Mouse (Mus musculus): ENCODE results near the gene Alox12e. TPM values are rescaled to one million over a fixed set of nuclear protein-coding genes. Genes with fewer than 3 reads are reported as not detected.

The Alox12e gene
- polyA plus RNA-seq, 1 experiment from 2014 or later: 0.14 TPM

GRCm38 (mm10) chr11:70285686-70286085 lies 36.7 kb downstream of the Alox12e start:
- H3K4me1 ChIP-seq (ENCODE audit: control insufficient read depth, insufficient read depth, low read length): no peaks in the 10 kb centered on the region
- H3K4me2 ChIP-seq (ENCODE audit: low read depth, low read length): no peak overlapping the region
- H3K9ac ChIP-seq (replicated peaks; ENCODE audit: low read length): no peak overlapping the region
- ATAC-seq (replicated peaks; ENCODE audit: insufficient number of reproducible peaks, low FRiP score, low TSS enrichment, low read depth): no peak
- WGBS: 83% methylated on average over 5 of the region's 5 CpGs
- H3K27ac ChIP-seq (replicated peaks; ENCODE audit: low read depth, low read length): no peak overlapping the region
- DNase-seq (ENCODE audit: low spot score): no peak
- H3K36me3 ChIP-seq (replicated peaks; ENCODE audit: control insufficient read depth, insufficient read depth, low read depth, low read length): no peaks in the 10 kb centered on the region
- H3K27me3 ChIP-seq (ENCODE audit: control insufficient read depth, insufficient read depth, low read length): no peaks in the 10 kb centered on the region
- H3K9me3 ChIP-seq (replicated peaks; ENCODE audit: control insufficient read depth, low read length): no peaks in the 10 kb centered on the region
- H3K4me3 ChIP-seq (ENCODE audit: low read depth, low read length): no peak overlapping the region

GRCm38 (mm10) chr11:70284757-70285156 lies 37.7 kb downstream of the Alox12e start:
- no peaks in the 10 kb centered on the region for H3K27me3 ChIP-seq (ENCODE audit: control insufficient read depth, insufficient read depth, low read length)
- ATAC-seq (replicated peaks; ENCODE audit: insufficient number of reproducible peaks, low FRiP score, low TSS enrichment, low read depth) (no peak), DNase-seq (ENCODE audit: low spot score) (no peak)
- no peak overlapping the region for H3K4me3 ChIP-seq (ENCODE audit: low read depth, low read length)
- H3K9ac ChIP-seq (replicated peaks; ENCODE audit: low read length): no peak overlapping the region
- no peak overlapping the region for H3K4me2 ChIP-seq (ENCODE audit: low read depth, low read length)
- H3K36me3 ChIP-seq (replicated peaks; ENCODE audit: control insufficient read depth, insufficient read depth, low read depth, low read length): no peaks in the 10 kb centered on the region
- H3K27ac ChIP-seq (replicated peaks; ENCODE audit: low read depth, low read length): no peak overlapping the region
- no peaks in the 10 kb centered on the region for H3K4me1 ChIP-seq (ENCODE audit: control insufficient read depth, insufficient read depth, low read length)
- 73% methylated on average over 3 of the region's 3 CpGs for WGBS
- H3K9me3 ChIP-seq (replicated peaks; ENCODE audit: control insufficient read depth, low read length): no peaks in the 10 kb centered on the region

- H3K27ac ChIP-seq (replicated peaks; ENCODE audit: low read depth, low read length): no peak overlapping the region
- no peaks in the 10 kb centered on the region for H3K4me1 ChIP-seq (ENCODE audit: control insufficient read depth, insufficient read depth, low read length)
- no peaks in the 10 kb centered on the region for H3K36me3 ChIP-seq (replicated peaks; ENCODE audit: control insufficient read depth, insufficient read depth, low read depth, low read length)
- no peaks in the 10 kb centered on the region for H3K9me3 ChIP-seq (replicated peaks; ENCODE audit: control insufficient read depth, low read length)
- DNase-seq (ENCODE audit: low spot score): no peak
- 84% methylated on average over 4 of the region's 4 CpGs for WGBS
- H3K9ac ChIP-seq (replicated peaks; ENCODE audit: low read length): no peak overlapping the region
- H3K27me3 ChIP-seq (ENCODE audit: control insufficient read depth, insufficient read depth, low read length): no peaks in the 10 kb centered on the region
- ATAC-seq (replicated peaks; ENCODE audit: insufficient number of reproducible peaks, low FRiP score, low TSS enrichment, low read depth): no peak
- H3K4me3 ChIP-seq (ENCODE audit: low read depth, low read length): no peak overlapping the region
- no peak overlapping the region for H3K4me2 ChIP-seq (ENCODE audit: low read depth, low read length)
Observed at GRCm38 (mm10) chr11:70283666-70284065, 38.8 kb downstream of the Alox12e start.

DNA sequence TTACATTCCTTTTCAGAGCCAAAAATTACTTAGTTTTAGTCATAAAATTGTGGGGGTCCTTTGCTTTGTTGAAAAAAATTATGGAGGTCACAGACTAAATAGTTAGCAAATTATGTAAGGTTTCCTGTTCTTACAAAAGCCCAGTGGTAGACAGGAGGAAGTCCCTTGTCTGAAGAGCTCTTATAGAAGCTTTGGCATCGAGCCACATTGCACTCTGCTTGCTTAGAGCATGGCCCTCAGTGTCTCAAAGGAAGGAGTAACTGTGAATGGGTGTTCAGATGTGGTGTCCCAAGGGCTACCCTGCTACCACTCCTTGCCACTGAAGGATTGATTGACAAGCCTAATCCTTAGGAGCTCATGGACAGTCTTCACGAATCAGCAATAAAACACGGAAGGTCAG lies 42.0 kb downstream of the Alox12e start:
- WGBS: 71% methylated on average over 3 of the region's 3 CpGs
- Histone ChIP-seq H3K4me1 (ENCODE audit: control insufficient read depth, insufficient read depth, low read length) (no peaks in the 10 kb centered on the region), H3K4me2 (ENCODE audit: low read depth, low read length) (no peak overlapping the region), H3K27ac (replicated peaks; ENCODE audit: low read depth, low read length) (no peak overlapping the region), H3K27me3 (ENCODE audit: control insufficient read depth, insufficient read depth, low read length) (no peaks in the 10 kb centered on the region), H3K9me3 (replicated peaks; ENCODE audit: control insufficient read depth, low read length) (no peaks in the 10 kb centered on the region), H3K36me3 (replicated peaks; ENCODE audit: control insufficient read depth, insufficient read depth, low read depth, low read length) (no peaks in the 10 kb centered on the region), H3K9ac (replicated peaks; ENCODE audit: low read length) (no peak overlapping the region), H3K4me3 (ENCODE audit: low read depth, low read length) (no peak overlapping the region)
- no peak for ATAC-seq (replicated peaks; ENCODE audit: insufficient number of reproducible peaks, low FRiP score, low TSS enrichment, low read depth)
- no peak for DNase-seq (ENCODE audit: low spot score)

DNA sequence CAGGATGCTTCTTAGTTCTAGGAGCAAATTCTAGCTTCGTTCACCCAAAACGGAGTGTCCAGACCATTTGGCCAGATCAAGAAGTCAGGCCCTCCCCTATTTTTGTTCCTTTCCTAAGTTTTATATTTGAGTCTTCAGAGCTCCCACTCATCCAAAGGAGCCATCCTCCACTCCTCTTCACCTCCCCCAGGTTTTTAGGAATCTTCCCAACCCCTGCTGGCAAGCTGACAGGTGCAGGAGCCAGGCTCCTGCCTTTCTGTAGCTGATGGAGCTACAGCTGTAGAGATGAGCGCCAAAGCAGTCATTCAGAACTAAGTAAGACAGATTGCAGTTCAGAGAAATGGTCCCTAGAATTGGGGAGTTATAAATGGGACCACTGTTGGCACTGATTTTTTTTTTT lies 43.5 kb downstream of the Alox12e start:
- no peak overlapping the region for H3K4me2 ChIP-seq (ENCODE audit: low read depth, low read length)
- no peaks in the 10 kb centered on the region for H3K27me3 ChIP-seq (ENCODE audit: control insufficient read depth, insufficient read depth, low read length)
- H3K9me3 ChIP-seq (replicated peaks; ENCODE audit: control insufficient read depth, low read length): no peaks in the 10 kb centered on the region
- ATAC-seq (replicated peaks; ENCODE audit: insufficient number of reproducible peaks, low FRiP score, low TSS enrichment, low read depth) (no peak), DNase-seq (ENCODE audit: low spot score) (no peak)
- no peak overlapping the region for H3K27ac ChIP-seq (replicated peaks; ENCODE audit: low read depth, low read length)
- WGBS: 89% methylated on average over 3 of the region's 3 CpGs
- H3K4me3 ChIP-seq (ENCODE audit: low read depth, low read length): no peak overlapping the region
- H3K9ac ChIP-seq (replicated peaks; ENCODE audit: low read length): no peak overlapping the region
- no peaks in the 10 kb centered on the region for H3K4me1 ChIP-seq (ENCODE audit: control insufficient read depth, insufficient read depth, low read length)
- no peaks in the 10 kb centered on the region for H3K36me3 ChIP-seq (replicated peaks; ENCODE audit: control insufficient read depth, insufficient read depth, low read depth, low read length)

- no peaks in the 10 kb centered on the region for H3K36me3 ChIP-seq (replicated peaks; ENCODE audit: control insufficient read depth, insufficient read depth, low read depth, low read length)
- H3K27ac ChIP-seq (replicated peaks; ENCODE audit: low read depth, low read length): no peak overlapping the region
- H3K9me3 ChIP-seq (replicated peaks; ENCODE audit: control insufficient read depth, low read length): no peaks in the 10 kb centered on the region
- DNase-seq (ENCODE audit: low spot score) (no peak), ATAC-seq (replicated peaks; ENCODE audit: insufficient number of reproducible peaks, low FRiP score, low TSS enrichment, low read depth) (no peak)
- H3K4me2 ChIP-seq (ENCODE audit: low read depth, low read length): no peak overlapping the region
- H3K9ac ChIP-seq (replicated peaks; ENCODE audit: low read length): no peak overlapping the region
- H3K4me1 ChIP-seq (ENCODE audit: control insufficient read depth, insufficient read depth, low read length): no peaks in the 10 kb centered on the region
- WGBS: 81% methylated on average over 7 of the region's 7 CpGs
- H3K27me3 ChIP-seq (ENCODE audit: control insufficient read depth, insufficient read depth, low read length): no peaks in the 10 kb centered on the region
- H3K4me3 ChIP-seq (ENCODE audit: low read depth, low read length): no peak overlapping the region
Observed at GRCm38 (mm10) chr11:70271641-70272040, 50.8 kb downstream of the Alox12e start.

- ATAC-seq (replicated peaks; ENCODE audit: insufficient number of reproducible peaks, low FRiP score, low TSS enrichment, low read depth): no peak
- H3K4me2 ChIP-seq (ENCODE audit: low read depth, low read length): no peak overlapping the region
- H3K4me1 ChIP-seq (ENCODE audit: control insufficient read depth, insufficient read depth, low read length): no peaks in the 10 kb centered on the region
- 68% methylated on average over 1 of the region's 1 CpGs for WGBS
- no peaks in the 10 kb centered on the region for H3K36me3 ChIP-seq (replicated peaks; ENCODE audit: control insufficient read depth, insufficient read depth, low read depth, low read length)
- DNase-seq (ENCODE audit: low spot score): no peak
- no peak overlapping the region for H3K4me3 ChIP-seq (ENCODE audit: low read depth, low read length)
- H3K27ac ChIP-seq (replicated peaks; ENCODE audit: low read depth, low read length): no peak overlapping the region
- no peak overlapping the region for H3K9ac ChIP-seq (replicated peaks; ENCODE audit: low read length)
- H3K9me3 ChIP-seq (replicated peaks; ENCODE audit: control insufficient read depth, low read length): no peaks in the 10 kb centered on the region
- H3K27me3 ChIP-seq (ENCODE audit: control insufficient read depth, insufficient read depth, low read length): no peaks in the 10 kb centered on the region
Observed at GRCm38 (mm10) chr11:70266405-70266804, 56.0 kb downstream of the Alox12e start.

- H3K4me1 ChIP-seq (ENCODE audit: control insufficient read depth, insufficient read depth, low read length): no peaks in the 10 kb centered on the region
- no peaks in the 10 kb centered on the region for H3K9me3 ChIP-seq (replicated peaks; ENCODE audit: control insufficient read depth, low read length)
- H3K9ac ChIP-seq (replicated peaks; ENCODE audit: low read length): no peak overlapping the region
- DNase-seq (ENCODE audit: low spot score) (no peak), ATAC-seq (replicated peaks; ENCODE audit: insufficient number of reproducible peaks, low FRiP score, low TSS enrichment, low read depth) (no peak)
- no peaks in the 10 kb centered on the region for H3K36me3 ChIP-seq (replicated peaks; ENCODE audit: control insufficient read depth, insufficient read depth, low read depth, low read length)
- H3K27me3 ChIP-seq (ENCODE audit: control insufficient read depth, insufficient read depth, low read length): no peaks in the 10 kb centered on the region
- no peak overlapping the region for H3K4me3 ChIP-seq (ENCODE audit: low read depth, low read length)
- no peak overlapping the region for H3K27ac ChIP-seq (replicated peaks; ENCODE audit: low read depth, low read length)
- 74% methylated on average over 4 of the region's 4 CpGs for WGBS
- no peak overlapping the region for H3K4me2 ChIP-seq (ENCODE audit: low read depth, low read length)
Observed at GRCm38 (mm10) chr11:70265819-70266218, 56.6 kb downstream of the Alox12e start.
